Mouse (Mus musculus) layer of hippocampus, postnatal 14 days (tissue): ENCODE results near the gene Plppr1. TPM values are rescaled to one million over a fixed set of nuclear protein-coding genes. Genes with fewer than 3 reads are reported as not detected.
A peak's percentile ranks its signal among the peaks of the same experiment; 100 is the strongest.

Experiments used
- DNase-seq, 2 experiments: peaks; one replicate each; pipeline ENCODE4 v3.0.0; 2021 to 2022; ENCODE audit warnings: low spot score in 2 of 2, mixed read lengths in 1 of 2
- long read RNA-seq, 2 experiments: library from polyadenylated mRNA; stranded (forward); transcript quantifications; one replicate each; pipeline ENCODE4 v2.0.0; 2021
- total RNA-seq, 2 experiments: library from RNA; stranded (reverse); gene quantifications; 2 replicates each; pipeline ENCODE4 v1.2.3; 2021

Plppr1 gene
- 10 to 100 TPM; 23.0 to 23.5 TPM for total RNA-seq
- long read RNA-seq, experiment 1, transcript Plppr1-201 (8 exons, 3,940 nt): major isoform, 31 of 53 reads
- long read RNA-seq, experiment 1, partial matches to known transcripts: 2 of 53 reads
- long read RNA-seq, experiment 1, other reads (novel, unspliced or antisense): 20 of 53 reads
- long read RNA-seq, experiment 2, transcript Plppr1-201 (8 exons, 3,940 nt): major isoform, 31 of 50 reads
- long read RNA-seq, experiment 2, partial matches to known transcripts: 2 of 50 reads
- long read RNA-seq, experiment 2, other reads (novel, unspliced or antisense): 17 of 50 reads

DNA sequence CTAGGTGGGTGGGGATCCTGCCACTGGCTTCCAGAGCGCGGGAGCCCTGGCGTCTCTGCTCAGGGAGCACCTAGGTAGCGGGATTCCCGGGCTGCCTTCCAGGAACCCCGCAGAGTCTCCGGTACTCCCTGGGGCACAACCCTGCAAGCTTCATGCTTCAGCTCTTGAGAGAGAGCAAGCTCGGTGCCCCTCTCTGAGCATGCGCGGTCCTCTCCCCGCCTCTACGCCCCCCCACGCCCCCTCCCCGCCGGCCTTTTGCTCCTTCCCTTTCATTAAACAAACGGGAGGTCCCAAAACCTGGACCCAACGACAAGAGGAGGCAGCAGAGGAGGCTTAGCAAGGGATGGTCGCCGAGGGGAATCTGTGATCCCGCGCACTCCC, at the start of gene Plppr1:
TSS of gene Plppr1 (plus strand) at position 253 of the 381 bp plus-strand sequence.
- peak; percentile 48 to 53 for DNase-seq

DNA sequence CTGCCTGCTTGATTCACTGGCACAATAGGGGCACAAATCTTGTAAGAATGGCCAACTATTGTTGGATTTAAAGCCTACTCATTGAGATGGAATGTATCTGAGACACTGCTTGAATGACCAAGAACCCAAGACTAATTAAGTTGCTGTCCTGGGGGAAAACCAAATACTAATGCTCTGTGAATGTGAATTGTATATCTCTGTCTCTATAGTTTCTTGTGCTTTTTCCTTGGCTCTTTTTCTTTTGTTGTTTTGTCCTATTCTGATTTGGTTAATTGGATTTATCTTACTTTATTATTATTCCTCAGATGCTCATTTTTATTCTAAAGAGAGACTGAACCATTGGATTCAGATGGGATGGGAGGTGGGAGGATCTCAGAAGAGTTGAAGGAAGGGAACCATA, 42.4 kb upstream of the Plppr1 start:
- DNase-seq: no peak

DNA sequence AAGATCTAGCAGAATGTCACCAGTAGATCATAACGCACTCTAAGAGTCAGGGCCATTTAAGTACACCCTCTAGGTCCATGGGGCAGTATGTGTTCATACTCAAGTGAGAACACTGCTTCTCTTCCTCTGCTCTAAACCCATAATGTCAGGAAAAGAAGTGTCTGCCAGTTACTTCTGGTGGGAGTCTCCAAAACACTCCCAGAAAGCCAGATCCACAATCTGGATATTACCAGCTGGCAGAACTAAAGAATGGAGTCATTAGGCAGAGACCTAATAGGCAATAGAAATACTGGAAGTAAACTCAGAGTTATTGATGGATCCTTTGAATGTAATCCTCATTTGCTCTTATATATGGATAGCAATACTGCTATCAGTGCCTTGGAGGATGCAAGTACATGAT, 35.9 kb upstream of the Plppr1 start:
- DNase-seq: peak; percentile 18 to 69

DNA sequence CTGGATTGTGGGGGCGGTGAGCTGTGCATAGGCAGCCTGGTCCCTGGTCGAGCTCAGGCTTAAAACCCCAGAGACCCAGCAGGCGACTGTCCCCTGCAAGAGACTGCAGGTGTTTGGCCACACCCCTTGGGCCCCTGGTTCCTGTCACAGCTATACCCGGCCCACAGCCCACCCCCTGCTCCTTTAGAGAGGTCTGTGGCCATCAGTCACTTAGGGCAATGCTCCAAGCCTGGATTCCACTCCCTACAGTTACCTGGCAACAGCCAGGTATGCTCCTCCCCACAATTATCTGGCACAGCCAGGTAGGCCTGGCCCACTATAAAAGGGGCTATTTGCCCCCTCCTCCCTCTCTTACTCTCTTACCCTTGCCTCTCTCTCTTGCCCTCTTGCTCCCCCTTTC, 20.8 kb upstream of the Plppr1 start:
- no peak for DNase-seq

DNA sequence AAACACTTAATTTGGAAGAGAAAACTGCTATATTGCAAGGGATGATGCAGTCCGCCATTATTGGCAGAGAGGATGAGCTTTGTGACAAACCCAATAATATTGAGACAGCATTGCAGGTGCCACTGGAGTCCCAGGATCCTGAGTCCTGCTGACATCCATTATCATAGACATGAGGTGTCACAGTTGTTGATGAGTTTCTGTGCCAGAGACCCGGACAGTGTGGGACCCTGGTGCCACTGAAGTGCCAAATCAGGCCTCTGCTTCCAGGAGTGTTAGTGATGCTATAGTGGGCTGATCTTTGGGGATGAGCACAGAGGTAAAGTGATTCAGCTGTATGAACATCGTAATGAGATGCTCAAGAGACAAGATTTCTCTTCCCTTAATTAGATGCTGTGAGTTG, 19.2 kb upstream of the Plppr1 start:
- no peak for DNase-seq

DNA sequence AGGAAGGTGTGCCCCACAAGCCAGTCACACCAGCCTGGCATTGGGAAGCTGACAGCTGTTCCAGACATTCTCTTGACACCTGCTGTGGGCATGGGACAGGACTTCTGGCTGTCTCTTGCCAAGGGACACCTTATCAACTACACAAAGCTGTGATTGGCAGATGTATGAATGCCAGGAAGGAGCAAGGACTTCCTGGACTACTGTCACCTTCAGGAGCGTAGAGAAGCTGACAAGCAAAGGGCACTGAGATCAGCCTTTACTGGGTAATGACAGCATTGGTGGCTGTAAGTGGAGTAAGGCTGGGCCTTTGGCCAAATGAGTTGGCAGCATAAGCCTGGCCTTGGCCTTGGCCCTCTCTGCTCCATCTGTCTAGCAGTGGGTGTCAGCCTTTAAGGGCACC, 17.4 kb upstream of the Plppr1 start:
- DNase-seq: no peak

DNA sequence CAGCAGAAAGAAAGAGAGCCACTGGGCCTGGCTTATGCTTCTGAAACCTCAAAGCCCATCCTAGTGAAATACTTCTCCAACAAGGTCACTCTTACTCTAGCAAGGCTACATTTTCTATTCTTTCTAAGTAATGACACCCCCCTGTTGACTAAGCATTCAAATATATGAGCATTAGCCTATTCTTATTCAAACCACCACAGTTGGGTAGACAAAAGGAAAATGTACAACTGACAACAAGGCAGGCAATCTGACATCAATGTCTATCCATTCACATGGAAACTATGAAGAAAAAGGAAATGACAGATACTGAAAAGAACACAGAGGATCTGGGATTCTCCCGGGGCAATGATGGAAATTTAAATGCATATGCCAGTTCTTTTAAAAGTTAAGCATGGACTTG, 8.4 kb upstream of the Plppr1 start:
- DNase-seq: no peak

DNA sequence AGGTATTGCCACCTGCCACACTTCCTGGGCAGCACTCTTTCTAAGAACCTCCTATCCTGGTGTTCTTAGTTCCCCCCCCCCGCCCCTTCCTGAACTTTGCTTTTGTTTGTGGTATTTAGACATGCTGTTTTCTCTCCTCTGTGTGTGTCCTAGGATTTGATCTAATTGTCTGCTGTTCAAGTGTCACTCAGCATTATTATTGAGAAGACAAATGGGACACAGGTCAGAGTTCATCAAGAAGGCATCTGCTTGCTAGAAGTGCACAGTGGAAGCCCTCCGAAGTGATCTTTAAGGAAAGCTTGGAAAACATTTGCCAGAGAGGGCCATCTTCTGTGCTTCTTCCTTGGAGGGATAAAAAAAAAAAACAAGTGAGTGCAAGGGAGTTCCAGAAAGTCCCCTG, 1.2 kb upstream of the Plppr1 start:
- DNase-seq: no peak

DNA sequence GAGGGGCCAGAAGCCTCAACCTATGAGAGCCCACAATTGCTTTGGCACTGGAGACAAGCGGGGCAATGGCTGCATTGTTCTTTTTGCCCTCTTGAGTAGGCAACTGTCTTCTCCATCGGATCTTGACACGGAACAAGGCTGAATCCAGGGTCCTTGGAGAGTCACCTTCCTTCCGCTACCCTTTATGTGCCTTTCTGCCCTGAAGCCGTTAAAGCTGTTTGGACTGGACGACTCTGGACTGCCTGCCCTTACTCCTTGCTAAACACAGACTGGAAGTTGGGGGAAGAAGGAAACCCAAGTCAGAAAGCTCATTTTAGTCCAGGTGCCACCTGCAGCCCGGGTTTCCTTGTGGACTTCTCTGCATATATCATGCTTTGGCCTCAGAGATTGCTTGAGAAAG, 516 bp upstream of the Plppr1 start:
- DNase-seq: no peak

DNA sequence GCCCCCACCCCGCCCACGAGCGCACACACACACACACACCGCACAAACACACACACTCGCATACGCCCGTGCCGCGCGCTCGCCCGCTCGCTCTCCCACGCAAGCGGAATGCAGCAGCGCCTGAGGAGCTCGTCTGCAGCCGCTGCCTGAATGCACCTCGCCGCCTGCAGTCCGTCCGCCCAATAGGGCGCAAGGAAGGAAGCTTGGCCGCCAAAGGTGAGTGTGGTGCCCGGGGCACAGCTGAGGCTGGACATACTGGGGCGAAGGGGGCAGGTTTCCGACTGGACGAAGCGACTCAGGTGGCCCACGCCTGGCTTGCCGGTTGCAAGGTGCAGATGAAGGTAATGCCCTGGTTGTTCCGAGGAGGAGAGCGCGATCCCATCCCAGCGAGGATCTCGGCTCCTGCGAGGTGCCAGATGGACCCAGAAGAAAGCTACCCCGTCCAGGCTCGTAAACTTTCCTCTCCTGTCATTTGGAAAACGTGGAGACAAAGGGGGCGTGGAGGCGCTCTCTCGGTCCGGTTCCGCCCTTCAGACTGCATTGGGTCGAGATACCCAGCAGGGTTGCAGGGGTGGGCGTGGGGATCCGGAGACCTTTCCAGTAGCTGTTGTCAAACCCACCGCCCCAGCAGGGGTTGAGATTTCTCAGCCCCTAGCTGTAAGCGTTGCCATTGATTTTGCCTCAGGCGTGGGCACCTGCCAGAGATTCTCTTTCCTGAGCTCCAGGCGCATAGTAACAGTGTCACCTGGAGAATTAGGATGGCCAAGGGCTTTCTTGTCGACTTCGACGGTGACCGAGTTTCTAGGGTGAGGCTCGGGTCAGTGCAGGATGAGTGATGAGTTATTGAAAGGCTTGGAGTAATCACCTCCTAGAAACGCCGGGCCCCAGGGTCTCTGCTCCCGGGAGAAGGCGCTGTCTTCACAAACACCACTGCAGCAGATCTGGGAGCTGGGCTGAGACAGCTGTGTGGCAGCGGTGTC, 619 bp downstream of the Plppr1 start:
- DNase-seq: peak; percentile 41 to 55

DNA sequence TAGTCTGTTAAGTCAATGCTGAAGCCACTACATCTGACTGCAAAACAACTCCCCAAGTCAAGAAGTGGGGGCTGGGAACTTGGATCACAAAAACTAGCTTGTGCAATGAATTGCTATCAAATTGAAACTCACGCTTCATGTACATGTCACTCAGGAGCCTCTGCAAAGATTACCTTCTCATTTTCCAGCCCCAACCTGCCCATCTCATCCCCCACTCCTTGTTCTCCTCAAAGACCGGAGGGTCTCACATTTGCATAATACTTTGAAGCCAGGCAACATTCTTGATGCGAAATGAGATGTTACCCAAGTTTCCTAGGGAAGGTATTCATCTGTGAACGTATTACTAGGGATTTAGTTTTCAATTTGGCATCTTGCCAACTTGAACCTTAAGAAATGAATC, 10.4 kb downstream of the Plppr1 start:
- DNase-seq: no peak

DNA sequence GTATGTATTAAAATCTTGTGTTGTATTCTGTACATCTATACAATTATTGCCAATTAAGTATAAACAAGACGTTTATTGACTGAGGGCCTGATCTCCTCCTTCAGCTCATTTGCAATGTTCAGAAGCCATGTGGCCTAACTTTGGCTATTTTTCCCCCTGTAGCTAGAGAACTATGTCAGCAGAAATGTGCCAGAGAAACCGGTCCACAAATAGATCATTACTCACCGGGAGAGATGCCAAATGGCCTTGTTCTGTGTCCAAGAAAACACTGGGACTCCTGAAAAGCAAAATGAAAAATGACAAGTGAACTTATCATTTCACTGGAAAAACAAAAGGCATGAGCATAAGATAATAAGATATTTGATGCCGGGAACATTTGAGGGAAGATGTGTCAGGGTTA, 13.8 kb downstream of the Plppr1 start:
- DNase-seq: peak; percentile 32 to 81

DNA sequence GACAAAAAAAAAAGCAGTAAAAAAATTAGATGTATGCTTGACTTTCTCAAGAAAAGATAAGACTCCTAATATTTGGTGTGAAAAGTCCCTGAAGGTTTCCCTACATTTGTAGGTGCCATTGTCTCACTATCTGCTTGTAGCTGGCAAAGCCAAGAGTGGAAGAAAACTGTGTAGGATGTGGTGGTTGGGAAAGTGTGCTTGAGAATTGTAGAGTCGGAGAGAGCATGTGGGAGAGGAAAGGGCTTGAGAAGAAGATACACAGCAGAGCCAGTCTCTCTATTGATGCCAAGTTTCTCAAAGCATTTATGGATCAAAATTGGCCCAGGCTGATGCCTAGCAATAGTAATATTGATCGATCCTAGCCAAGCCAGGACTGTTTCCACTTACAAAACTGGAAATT, 16.8 kb downstream of the Plppr1 start:
- no peak for DNase-seq

DNA sequence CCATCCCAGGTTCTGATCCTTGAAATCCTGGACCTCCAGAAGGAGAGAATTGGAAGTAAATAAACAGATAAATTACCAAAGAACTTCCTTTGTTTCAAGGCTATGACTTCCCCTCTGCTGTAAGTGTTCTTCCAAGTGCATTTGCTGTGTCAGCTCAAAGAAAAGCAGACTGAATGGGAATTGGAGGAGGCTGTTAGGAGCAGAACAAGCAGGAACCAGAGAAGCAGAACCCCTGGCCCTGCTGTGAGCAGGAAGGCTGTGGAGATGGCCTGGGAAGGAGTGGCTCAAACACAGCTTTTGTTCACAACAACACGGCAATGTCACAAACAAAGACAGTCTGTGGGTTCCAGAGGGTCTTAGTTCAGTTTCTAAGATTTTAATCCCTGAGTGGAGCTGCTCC, 20.3 kb downstream of the Plppr1 start:
- no peak for DNase-seq

DNA sequence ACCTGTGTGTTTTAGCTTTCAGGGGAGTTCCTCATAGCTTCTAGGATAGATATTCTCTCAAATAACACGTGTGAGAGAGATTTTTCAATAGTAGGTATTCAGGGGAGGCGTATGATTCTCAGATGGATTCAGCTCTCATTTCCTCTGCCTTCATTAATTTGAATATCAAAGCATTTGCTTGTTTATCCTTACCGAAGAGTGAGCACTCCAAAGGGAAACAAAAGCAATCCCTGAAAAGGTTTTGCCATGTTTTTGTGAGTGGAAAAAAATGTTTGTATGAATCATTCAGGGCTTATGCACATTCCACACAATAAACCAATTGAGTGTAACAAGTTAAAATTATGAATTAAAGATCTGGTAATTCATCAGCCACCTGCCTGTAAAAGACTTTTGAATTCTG, 29.1 kb downstream of the Plppr1 start:
- no peak for DNase-seq

DNA sequence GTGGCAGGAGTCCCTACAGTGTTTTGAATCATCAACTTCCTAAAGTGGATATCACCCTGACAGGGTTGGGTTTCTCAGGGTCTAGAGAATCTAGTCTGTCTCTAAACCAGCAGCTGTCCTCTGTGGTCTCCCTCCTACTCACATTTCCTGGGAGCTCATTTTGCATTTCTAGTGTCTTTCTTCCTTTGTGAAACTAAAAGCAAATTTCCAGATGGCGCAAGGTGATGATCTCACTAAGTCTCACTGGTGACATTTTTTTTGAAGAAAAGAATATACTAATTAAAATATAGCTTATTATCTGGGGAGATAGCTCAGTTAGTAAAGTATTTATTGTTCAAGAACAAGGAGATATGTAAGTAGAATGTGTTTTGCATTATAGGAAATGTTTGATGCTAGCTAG, 31.4 kb downstream of the Plppr1 start:
- no peak for DNase-seq

DNA sequence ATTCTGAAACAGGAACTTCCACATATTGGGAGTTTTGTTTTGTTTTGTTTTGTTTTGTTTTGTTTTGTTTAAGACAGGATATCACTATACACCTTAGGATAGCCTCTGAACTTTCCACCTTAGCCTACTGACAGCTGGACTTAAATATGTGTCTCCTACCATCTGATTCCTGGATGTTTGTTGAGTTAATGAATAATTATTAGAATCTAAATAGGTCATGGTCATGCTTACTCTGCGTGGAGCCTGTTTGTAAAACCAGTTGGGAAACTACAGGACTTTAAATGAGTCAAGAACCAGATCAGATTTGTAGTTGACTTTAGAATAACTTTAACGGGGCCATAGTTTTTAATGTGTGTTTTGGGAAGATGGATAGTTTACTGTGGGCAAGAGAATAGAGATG, 40.4 kb downstream of the Plppr1 start:
- no peak for DNase-seq

DNA sequence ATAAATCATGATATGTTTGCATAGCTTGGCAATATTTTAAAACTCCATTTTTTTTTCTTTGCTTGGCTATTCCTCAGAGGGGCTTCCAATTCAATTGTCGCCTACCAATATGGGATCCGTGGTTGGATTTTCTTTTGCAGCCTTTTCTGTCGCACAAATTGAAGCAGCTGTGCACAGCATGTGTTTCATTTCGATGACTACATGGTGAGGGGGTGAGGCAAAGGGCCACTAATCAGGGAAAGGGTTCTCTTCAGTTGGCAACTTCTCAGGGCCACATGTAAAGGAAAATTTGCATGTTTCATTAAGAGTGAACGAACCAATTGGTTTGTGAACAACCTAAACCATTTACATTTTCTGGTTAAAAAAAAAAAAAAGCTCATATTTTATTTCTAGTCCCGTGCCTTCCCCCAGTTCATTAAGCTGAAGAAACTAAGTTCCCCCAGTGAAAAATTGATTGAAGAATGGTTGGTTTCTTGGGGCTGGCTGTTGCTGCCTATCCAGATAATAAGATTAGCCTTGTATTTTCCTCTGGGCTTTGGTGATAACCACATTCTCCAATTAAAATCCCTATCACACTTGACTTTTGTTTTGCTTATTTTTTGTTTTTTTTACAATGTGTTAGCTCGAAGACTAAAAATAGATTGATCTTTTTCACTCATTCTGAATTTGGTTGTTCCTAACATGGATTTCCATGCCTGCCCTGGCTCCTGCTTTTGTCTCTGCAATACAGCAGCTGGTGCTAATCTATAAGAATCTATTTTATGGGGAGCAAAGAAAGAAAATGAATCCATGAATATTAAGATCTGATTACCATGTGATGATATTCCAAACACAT, 43.1 kb downstream of the Plppr1 start:
- DNase-seq: peak; percentile 16 to 27

DNA sequence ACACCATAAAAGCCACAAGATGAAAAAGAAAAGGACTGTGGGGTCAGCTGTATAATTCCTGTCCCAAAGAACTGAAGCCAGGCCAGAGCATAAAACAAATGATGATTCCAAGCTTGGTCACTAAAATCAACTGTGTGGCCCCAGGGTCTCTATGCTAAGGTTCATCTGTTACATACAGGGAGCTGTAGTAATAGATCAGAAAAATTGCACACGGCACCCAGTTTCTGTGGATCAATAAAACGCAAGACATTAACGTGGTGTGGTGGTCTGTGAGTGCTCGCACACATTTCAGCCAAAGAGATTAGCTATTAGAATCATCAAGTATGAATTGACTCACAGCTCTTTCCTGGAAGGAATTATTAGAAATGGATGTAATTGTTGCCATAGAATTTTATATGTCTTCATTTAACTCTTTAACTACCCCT, 43.7 kb downstream of the Plppr1 start:
- no peak for DNase-seq

DNA sequence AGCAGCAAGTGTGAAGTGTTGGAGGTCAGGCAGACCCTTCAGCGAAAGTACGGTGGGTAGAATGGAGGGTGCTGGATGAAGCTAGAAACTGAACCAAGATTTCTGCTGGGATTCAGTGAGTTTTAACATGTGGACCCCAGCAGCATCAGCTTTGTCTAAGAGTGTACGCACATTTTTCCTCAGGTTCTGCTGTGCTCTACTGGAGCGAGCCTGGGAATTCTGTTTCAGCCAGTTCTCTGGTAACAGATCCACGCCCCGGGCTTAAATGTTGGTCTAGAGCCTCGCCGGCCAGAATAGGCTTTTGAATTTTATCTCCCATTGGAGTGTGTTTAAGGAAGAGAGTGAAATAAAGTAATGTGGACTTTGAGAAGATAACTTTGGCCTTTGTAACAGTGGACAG, 45.8 kb downstream of the Plppr1 start:
- no peak for DNase-seq

DNA sequence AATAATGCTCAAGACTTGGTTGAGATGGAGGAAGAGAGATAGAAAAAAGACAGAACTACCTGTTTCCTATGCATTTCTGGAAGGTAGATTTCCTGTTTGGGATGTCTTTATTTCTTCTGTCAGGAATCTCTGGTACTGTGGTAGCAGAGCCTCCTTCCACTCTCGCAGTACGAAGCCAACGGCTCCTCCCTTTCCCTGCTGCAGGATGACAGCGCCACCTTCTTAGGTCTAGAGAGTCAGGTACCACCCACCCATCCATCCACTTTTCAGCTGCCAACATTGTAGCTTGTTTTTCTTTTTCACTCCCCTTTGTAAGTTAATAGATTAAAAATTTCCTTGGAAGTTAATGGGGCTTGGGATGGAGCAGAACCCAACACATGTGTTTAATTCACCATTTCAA, 48.8 kb downstream of the Plppr1 start:
- no peak for DNase-seq

DNA sequence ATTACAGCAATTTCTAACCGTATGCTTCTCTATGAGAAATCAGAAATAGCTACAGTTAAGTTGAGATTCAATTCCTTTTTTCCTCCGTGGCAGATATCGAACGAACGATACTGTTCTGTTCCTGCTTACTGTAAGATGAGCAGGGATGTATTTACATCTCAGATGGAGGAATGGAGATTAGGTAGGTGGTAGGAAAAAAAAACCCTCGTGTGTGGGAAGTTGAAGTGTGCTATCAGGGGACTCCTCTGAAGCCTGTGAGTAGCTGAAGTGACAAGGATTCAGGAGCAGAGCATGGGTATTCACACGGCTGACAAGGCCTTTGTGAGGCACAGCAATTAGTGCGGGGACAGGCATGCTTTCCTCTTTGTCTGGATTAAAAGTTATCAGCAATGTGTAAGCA, 49.3 kb downstream of the Plppr1 start:
- no peak for DNase-seq
